Comparison of ENCODE assay signal across 32 mouse cellular contexts in genomic region chr7:111078271-111078670, GRCm38 (mm10).
"Had no signal": no experiment of that assay in that cellular context is flagged by ENCODE, and none has a peak within 500 bp of the region (broad histone marks: within the 10 kb centered on the region; RNA-seq: fewer than 3 reads in every experiment).

No protein-coding gene starts in this region.

- H3K9me3 ChIP-seq: limb, embryonic 10.5 days; limb, embryonic 12.5 days; limb, embryonic 13.5 days; limb, embryonic 15.5 days; liver, embryonic 12.5 days; liver, embryonic 13.5 days; liver, embryonic 15.5 days; lung, embryonic 15.5 days; megakaryocyte, embryonic 14.5 days; midbrain, embryonic 12.5 days; midbrain, embryonic 13.5 days; midbrain, embryonic 15.5 days; neural tube, embryonic 12.5 days; neural tube, embryonic 13.5 days had no signal

- H3K27ac ChIP-seq: left cerebral cortex, adult 2 months; limb, embryonic 10.5 days; limb, embryonic 12.5 days; limb, embryonic 13.5 days; limb, embryonic 15.5 days; liver, embryonic 12.5 days; liver, embryonic 13.5 days; liver, embryonic 14.5 days; liver, embryonic 15.5 days; lung, embryonic 15.5 days; macrophage; midbrain, embryonic 12.5 days; midbrain, embryonic 13.5 days; midbrain, embryonic 15.5 days; neural tube, embryonic 12.5 days; neural tube, embryonic 13.5 days had no signal

- H3K27me3 ChIP-seq: limb, embryonic 12.5 days; limb, embryonic 13.5 days; limb, embryonic 15.5 days; liver, embryonic 12.5 days; liver, embryonic 13.5 days; liver, embryonic 15.5 days; lung, embryonic 15.5 days; megakaryocyte, embryonic 14.5 days; midbrain, embryonic 12.5 days; midbrain, embryonic 13.5 days; midbrain, embryonic 15.5 days; neural tube, embryonic 12.5 days; neural tube, embryonic 13.5 days had no signal

- H3K4me3 ChIP-seq: left cerebral cortex, adult 2 months; limb, embryonic 10.5 days; limb, embryonic 12.5 days; limb, embryonic 13.5 days; limb, embryonic 15.5 days; liver, embryonic 13.5 days; liver, embryonic 15.5 days; lung, embryonic 15.5 days; megakaryocyte, embryonic 14.5 days; midbrain, embryonic 12.5 days; midbrain, embryonic 13.5 days; midbrain, embryonic 15.5 days; myocyte; neural tube, embryonic 12.5 days; neural tube, embryonic 13.5 days had no signal

- H3K4me2 ChIP-seq: limb, embryonic 12.5 days; limb, embryonic 13.5 days; limb, embryonic 15.5 days; liver, embryonic 11.5 days; liver, embryonic 13.5 days; liver, embryonic 15.5 days; lung, embryonic 14.5 days; lung, embryonic 15.5 days; midbrain, embryonic 12.5 days; midbrain, embryonic 13.5 days; midbrain, embryonic 15.5 days; neural tube, embryonic 12.5 days had no signal

- ATAC-seq: liver, embryonic 12.5 days; liver, postnatal 0 days; lung, postnatal 0 days; midbrain, embryonic 13.5 days; midbrain, embryonic 15.5 days; midbrain, embryonic 16.5 days had no signal

- DNase-seq: left cerebral cortex, postnatal 4 days; liver; liver, embryonic 13.5 days; liver, postnatal 0 days; lung, adult 18-20 months; lung, adult 2 months; lung, embryonic 14.5 days; lung, postnatal 10 days; lung, postnatal 14 days; lung, postnatal 36 days; lung, postnatal 4 days; midbrain, embryonic 14.5 days had no signal

- H3K9ac ChIP-seq: limb, embryonic 12.5 days; limb, embryonic 13.5 days; limb, embryonic 15.5 days; liver, embryonic 12.5 days; liver, embryonic 13.5 days; liver, embryonic 14.5 days; liver, embryonic 15.5 days; liver, postnatal 0 days; lung, embryonic 14.5 days; lung, embryonic 15.5 days; midbrain, embryonic 12.5 days; midbrain, embryonic 13.5 days; midbrain, embryonic 15.5 days; neural tube, embryonic 12.5 days; neural tube, embryonic 13.5 days had no signal
